Mouse (Mus musculus): ENCODE measurements around the gene Slc17a2. TPM values are rescaled to one million over a fixed set of nuclear protein-coding genes. Genes with fewer than 3 reads are reported as not detected.

The Slc17a2 gene
- polyA plus RNA-seq, 1 experiment: not detected

- Histone ChIP-seq H3K4me3 (ENCODE audit: insufficient read depth, low read length) (no peak overlapping the region), H3K27ac (ENCODE audit: insufficient read depth, low read depth, low read length) (no peak overlapping the region), H3K4me1 (ENCODE audit: control insufficient read depth, insufficient read depth, low read length) (no peaks in the 10 kb centered on the region)
- TF ChIP-seq POLR2A (IDR thresholded peaks at IDR 0.05; ENCODE audit: borderline replicate concordance, low read depth, low read length) (no peak), CTCF (IDR thresholded peaks at IDR 0.05; ENCODE audit: low read depth, low read length) (no peak)
These were observed 62.2 kb downstream of the Slc17a2 start for GRCm38 (mm10) chr13:23868790-23869533.

GRCm38 (mm10) chr13:23869996-23870395 lies 63.2 kb downstream of the Slc17a2 start:
- Histone ChIP-seq H3K27ac (ENCODE audit: insufficient read depth, low read depth, low read length) (no peak overlapping the region), H3K4me1 (ENCODE audit: control insufficient read depth, insufficient read depth, low read length) (no peaks in the 10 kb centered on the region), H3K4me3 (ENCODE audit: insufficient read depth, low read length) (no peak overlapping the region)
- no peak for TF ChIP-seq POLR2A (IDR thresholded peaks at IDR 0.05; ENCODE audit: borderline replicate concordance, low read depth, low read length)
- TF ChIP-seq CTCF (IDR thresholded peaks at IDR 0.05; ENCODE audit: low read depth, low read length): no peak

- no peaks in the 10 kb centered on the region for H3K4me1 ChIP-seq (ENCODE audit: control insufficient read depth, insufficient read depth, low read length)
- TF ChIP-seq CTCF (IDR thresholded peaks at IDR 0.05; ENCODE audit: low read depth, low read length) (no peak), POLR2A (IDR thresholded peaks at IDR 0.05; ENCODE audit: borderline replicate concordance, low read depth, low read length) (no peak)
These were observed 66.3 kb downstream of the Slc17a2 start for GRCm38 (mm10) chr13:23873141-23873540.

More at GRCm38 (mm10) chr13:23873141-23873540, 66.3 kb downstream of the Slc17a2 start:
- Histone ChIP-seq H3K27ac (ENCODE audit: insufficient read depth, low read depth, low read length) (no peak overlapping the region), H3K4me3 (ENCODE audit: insufficient read depth, low read length) (no peak overlapping the region)

Other genes starting within 250 kb of the Slc17a2 start
- 1.5 and 3.6 TPM in 2 replicates for gene Hist1h3e, start 244.6 kb upstream of the Slc17a2 start, polyA plus RNA-seq (2012; ENCODE audit: insufficient read depth, insufficient read length, missing spikeins)
- 1.7 TPM in 1 of 2 replicates, not detected in the other for gene Hist1h2ae, start 235.8 kb upstream of the Slc17a2 start, polyA plus RNA-seq (2012; ENCODE audit: insufficient read depth, insufficient read length, missing spikeins)
- gene Hist1h2bg, start 235.6 kb upstream of the Slc17a2 start, polyA plus RNA-seq (2012; ENCODE audit: insufficient read depth, insufficient read length, missing spikeins): 9.8 and 11.9 TPM in 2 replicates
- 3.8 and 7.9 TPM in 2 replicates for gene Hist1h2bf, start 232.8 kb upstream of the Slc17a2 start, polyA plus RNA-seq (2012; ENCODE audit: insufficient read depth, insufficient read length, missing spikeins)
- not detected in 2 replicates for gene Hist1h2ad, start 232.6 kb upstream of the Slc17a2 start, polyA plus RNA-seq (2012; ENCODE audit: insufficient read depth, insufficient read length, missing spikeins)
- gene Hist1h3d, start 231.2 kb upstream of the Slc17a2 start, polyA plus RNA-seq (2012; ENCODE audit: insufficient read depth, insufficient read length, missing spikeins): 2.3 and 3.2 TPM in 2 replicates
- gene Hist1h4d, start 225.4 kb upstream of the Slc17a2 start, polyA plus RNA-seq (2012; ENCODE audit: insufficient read depth, insufficient read length, missing spikeins): 1.6 and 2.5 TPM in 2 replicates
- 0.86 and 2.1 TPM in 2 replicates for gene Hist1h2be, start 185.9 kb upstream of the Slc17a2 start, polyA plus RNA-seq (2012; ENCODE audit: insufficient read depth, insufficient read length, missing spikeins)
- gene Hist1h1e, start 184.4 kb upstream of the Slc17a2 start, polyA plus RNA-seq (2012; ENCODE audit: insufficient read depth, insufficient read length, missing spikeins): 2.6 TPM in 2 replicates
- 0.35 and 0.40 TPM in 2 replicates for gene Hist1h2ac, start 123.0 kb upstream of the Slc17a2 start, polyA plus RNA-seq (2012; ENCODE audit: insufficient read depth, insufficient read length, missing spikeins)
- 55.8 and 61.9 TPM in 2 replicates for gene Hist1h2bc, start 122.8 kb upstream of the Slc17a2 start, polyA plus RNA-seq (2012; ENCODE audit: insufficient read depth, insufficient read length, missing spikeins)
- 0.62 TPM in 1 of 2 replicates, not detected in the other for gene Hist1h1t, start 111.2 kb upstream of the Slc17a2 start, polyA plus RNA-seq (2012; ENCODE audit: insufficient read depth, insufficient read length, missing spikeins)
- not detected in 2 replicates for gene Hist1h4c, start 108.5 kb upstream of the Slc17a2 start, polyA plus RNA-seq (2012; ENCODE audit: insufficient read depth, insufficient read length, missing spikeins)
- gene Hfe, start 96.1 kb upstream of the Slc17a2 start, polyA plus RNA-seq (2012; ENCODE audit: insufficient read depth, insufficient read length, missing spikeins): 95.3 and 104 TPM in 2 replicates
- gene Hist1h1c, start 68.2 kb upstream of the Slc17a2 start, polyA plus RNA-seq (2012; ENCODE audit: insufficient read depth, insufficient read length, missing spikeins): 75.5 and 80.8 TPM in 2 replicates
- 1.2 TPM in 1 of 2 replicates, not detected in the other for gene Hist1h3c, start 61.4 kb upstream of the Slc17a2 start, polyA plus RNA-seq (2012; ENCODE audit: insufficient read depth, insufficient read length, missing spikeins)
- 1.3 TPM in 1 of 2 replicates, not detected in the other for gene Hist1h2bb, start 60.3 kb upstream of the Slc17a2 start, polyA plus RNA-seq (2012; ENCODE audit: insufficient read depth, insufficient read length, missing spikeins)
- gene Hist1h2ab, start 55.9 kb upstream of the Slc17a2 start, polyA plus RNA-seq (2012; ENCODE audit: insufficient read depth, insufficient read length, missing spikeins): 4.3 and 8.4 TPM in 2 replicates
- 2.1 and 4.8 TPM in 2 replicates for gene Hist1h3b, start 54.7 kb upstream of the Slc17a2 start, polyA plus RNA-seq (2012; ENCODE audit: insufficient read depth, insufficient read length, missing spikeins)
- 4.5 and 5.1 TPM in 2 replicates for gene Hist1h4b, start 50.0 kb upstream of the Slc17a2 start, polyA plus RNA-seq (2012; ENCODE audit: insufficient read depth, insufficient read length, missing spikeins)
- gene Hist1h4a, start 45.8 kb upstream of the Slc17a2 start, polyA plus RNA-seq (2012; ENCODE audit: insufficient read depth, insufficient read length, missing spikeins): not detected in 2 replicates
- not detected in 2 replicates for gene Hist1h3a, start 44.6 kb upstream of the Slc17a2 start, polyA plus RNA-seq (2012; ENCODE audit: insufficient read depth, insufficient read length, missing spikeins)
- not detected in 2 replicates for gene Hist1h1a, start 43.3 kb upstream of the Slc17a2 start, polyA plus RNA-seq (2012; ENCODE audit: insufficient read depth, insufficient read length, missing spikeins)
- gene Trim38, start 37.1 kb upstream of the Slc17a2 start, polyA plus RNA-seq (2012; ENCODE audit: insufficient read depth, insufficient read length, missing spikeins): not detected in 2 replicates
- not detected in 2 replicates for gene Slc17a3, start 32.4 kb downstream of the Slc17a2 start, polyA plus RNA-seq (2012; ENCODE audit: insufficient read depth, insufficient read length, missing spikeins)
- gene Slc17a1, start 60.8 kb downstream of the Slc17a2 start, polyA plus RNA-seq (2012; ENCODE audit: insufficient read depth, insufficient read length, missing spikeins): not detected in 2 replicates
- gene Slc17a4, start 108.0 kb downstream of the Slc17a2 start, polyA plus RNA-seq (2012; ENCODE audit: insufficient read depth, insufficient read length, missing spikeins): not detected in 2 replicates
- gene Hist1h2ba, start 127.2 kb downstream of the Slc17a2 start, polyA plus RNA-seq (2012; ENCODE audit: insufficient read depth, insufficient read length, missing spikeins): not detected in 2 replicates
- not detected in 2 replicates for gene Hist1h2aa, start 127.5 kb downstream of the Slc17a2 start, polyA plus RNA-seq (2012; ENCODE audit: insufficient read depth, insufficient read length, missing spikeins)
- not detected in 2 replicates for gene Scgn, start 184.2 kb downstream of the Slc17a2 start, polyA plus RNA-seq (2012; ENCODE audit: insufficient read depth, insufficient read length, missing spikeins)

All from bone marrow macrophage, adult 2 months (primary cell).